Mouse (Mus musculus): Measurements from ENCODE around the gene Cyp2u1. TPM values are rescaled to one million over a fixed set of nuclear protein-coding genes. Genes with fewer than 3 reads are reported as not detected.

Gene Cyp2u1
- polyA plus RNA-seq, 1 experiment from 2014 or later, result 1.9 TPM

- no peak overlapping the region for H3K9ac ChIP-seq (ENCODE audit: low read length)
- no peaks in the 10 kb centered on the region for H3K36me3 ChIP-seq (ENCODE audit: control insufficient read depth, insufficient read depth, low read length)
- DNase-seq (ENCODE audit: low spot score) (no peak), ATAC-seq (ENCODE audit: low FRiP score, low TSS enrichment) (0 out of 2 replicates have a peak, but pooled peaks have one; percentile 30)
- no peaks in the 10 kb centered on the region for H3K27me3 ChIP-seq (ENCODE audit: control insufficient read depth, insufficient read depth, low read length)
- 45% methylated on average over 8 of the region's 8 CpGs for WGBS
- peak overlapping the region; percentile 37; the same call in 1 of the 2 replicates for H3K4me2 ChIP-seq (replicated peaks; ENCODE audit: low read depth)
- H3K4me1 ChIP-seq (replicated peaks; ENCODE audit: control insufficient read depth, insufficient read depth), result peaks cover 5% of the 10 kb centered on the region; the same call in 1 of the 2 replicates
- peak overlapping the region; percentile 63; the same call in 1 of the 2 replicates for H3K27ac ChIP-seq (replicated peaks)
- H3K4me3 ChIP-seq (ENCODE audit: low read depth, low read length), result no peak overlapping the region
- H3K9me3 ChIP-seq (ENCODE audit: control insufficient read depth, low read length), result no peaks in the 10 kb centered on the region
- TF ChIP-seq CTCF (IDR thresholded peaks at IDR 0.05; ENCODE audit: low read depth), result no peak
- no peak for TF ChIP-seq EP300 (optimal IDR thresholded peaks at IDR 0.05)
Measured at GRCm38 (mm10) chr3:131335117-131335547, 32.1 kb upstream of the Cyp2u1 start.

DNA sequence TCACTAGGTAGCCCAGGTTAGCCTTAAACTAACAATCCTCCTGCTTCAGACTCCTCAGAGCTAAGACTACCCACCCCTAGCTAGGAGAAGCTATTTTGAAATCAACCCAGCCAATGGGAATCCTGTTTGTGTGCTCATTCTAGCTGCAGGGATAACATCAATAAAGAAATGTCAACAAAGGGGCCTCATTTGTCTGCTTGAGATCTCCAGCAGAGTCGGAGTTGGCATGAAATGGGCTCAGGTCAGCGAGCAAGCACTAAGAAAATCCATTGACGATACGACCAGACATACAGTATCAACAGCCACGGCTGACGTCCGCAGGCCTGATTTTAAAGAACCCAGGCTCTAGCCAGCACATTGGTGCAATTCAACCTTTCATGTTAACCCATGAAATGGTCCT lies 24.2 kb upstream of the Cyp2u1 start:
- Histone ChIP-seq H3K36me3 (ENCODE audit: control insufficient read depth, insufficient read depth, low read length) (no peaks in the 10 kb centered on the region; the same call in 1 of the 2 replicates), H3K27ac (replicated peaks) (no peak overlapping the region), H3K27me3 (ENCODE audit: control insufficient read depth, insufficient read depth, low read length) (no peaks in the 10 kb centered on the region), H3K4me3 (ENCODE audit: low read depth, low read length) (no peak overlapping the region), H3K4me1 (replicated peaks; ENCODE audit: control insufficient read depth, insufficient read depth) (no peaks in the 10 kb centered on the region), H3K4me2 (replicated peaks; ENCODE audit: low read depth) (no peak overlapping the region), H3K9me3 (ENCODE audit: control insufficient read depth, low read length) (no peaks in the 10 kb centered on the region), H3K9ac (ENCODE audit: low read length) (no peak overlapping the region)
- DNase-seq (ENCODE audit: low spot score) (no peak), ATAC-seq (ENCODE audit: low FRiP score, low TSS enrichment) (no peak)
- TF ChIP-seq EP300 (optimal IDR thresholded peaks at IDR 0.05), result no peak
- no peak for TF ChIP-seq CTCF (IDR thresholded peaks at IDR 0.05; ENCODE audit: low read depth)
- 43% methylated on average over 7 of the region's 7 CpGs for WGBS

- H3K27me3 ChIP-seq (ENCODE audit: control insufficient read depth, insufficient read depth, low read length), result no peaks in the 10 kb centered on the region
- no peaks in the 10 kb centered on the region for H3K4me1 ChIP-seq (replicated peaks; ENCODE audit: control insufficient read depth, insufficient read depth)
- ATAC-seq (ENCODE audit: low FRiP score, low TSS enrichment), result no peak
- H3K9me3 ChIP-seq (ENCODE audit: control insufficient read depth, low read length), result no peaks in the 10 kb centered on the region
- TF ChIP-seq EP300 (optimal IDR thresholded peaks at IDR 0.05) (no peak), CTCF (IDR thresholded peaks at IDR 0.05; ENCODE audit: low read depth) (no peak)
- no peaks in the 10 kb centered on the region; the same call in 1 of the 2 replicates for H3K36me3 ChIP-seq (ENCODE audit: control insufficient read depth, insufficient read depth, low read length)
- H3K27ac ChIP-seq (replicated peaks), result no peak overlapping the region
- no peak overlapping the region for H3K4me2 ChIP-seq (replicated peaks; ENCODE audit: low read depth)
- H3K4me3 ChIP-seq (ENCODE audit: low read depth, low read length), result no peak overlapping the region
- H3K9ac ChIP-seq (ENCODE audit: low read length), result no peak overlapping the region
- DNase-seq (ENCODE audit: low spot score), result no peak
- 85% methylated on average over 4 of the region's 4 CpGs for WGBS
Measured at GRCm38 (mm10) chr3:131326637-131327036, 23.6 kb upstream of the Cyp2u1 start.

DNA sequence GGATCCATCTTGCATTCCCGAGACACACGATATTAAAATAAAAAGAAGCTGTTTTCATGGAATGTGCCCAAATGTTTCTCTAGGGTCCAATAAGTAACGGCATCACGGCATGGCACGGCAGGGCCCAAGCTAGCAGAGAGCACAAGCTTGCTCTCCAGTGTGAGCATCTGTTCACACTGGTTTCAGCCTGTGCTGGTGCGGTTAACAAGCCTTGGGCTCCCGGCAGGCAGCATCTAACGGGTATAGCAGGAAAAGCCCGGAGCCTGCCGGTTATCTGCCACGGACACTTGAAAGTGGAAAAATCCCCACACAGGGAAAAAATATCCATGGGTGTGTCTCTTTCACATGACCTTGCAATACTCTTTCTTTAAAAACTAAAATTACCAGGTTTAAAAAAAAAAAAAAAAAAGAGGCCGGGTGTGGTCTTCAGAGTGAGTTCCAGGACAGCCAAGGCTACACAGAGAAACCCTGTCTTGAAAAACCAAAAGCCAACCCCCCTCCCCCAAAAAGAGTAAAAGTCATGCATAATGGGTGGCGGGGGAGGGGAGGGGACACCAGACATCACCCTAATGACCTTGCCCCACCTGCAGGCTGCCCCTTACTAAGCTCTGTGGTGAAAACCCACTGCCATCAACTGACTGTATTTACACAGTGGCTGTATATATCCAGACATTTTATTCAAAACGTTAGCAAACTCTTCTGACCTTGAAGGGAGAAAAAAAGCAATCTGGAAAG lies 19.2 kb upstream of the Cyp2u1 start:
- no peaks in the 10 kb centered on the region for H3K4me1 ChIP-seq (replicated peaks; ENCODE audit: control insufficient read depth, insufficient read depth)
- 72% methylated on average over 14 of the region's 14 CpGs for WGBS
- no peaks in the 10 kb centered on the region for H3K36me3 ChIP-seq (ENCODE audit: control insufficient read depth, insufficient read depth, low read length)
- DNase-seq (ENCODE audit: low spot score) (no peak), ATAC-seq (ENCODE audit: low FRiP score, low TSS enrichment) (no peak)
- TF ChIP-seq CTCF (IDR thresholded peaks at IDR 0.05; ENCODE audit: low read depth) (no peak), EP300 (optimal IDR thresholded peaks at IDR 0.05) (no peak)
- no peak overlapping the region for H3K9ac ChIP-seq (ENCODE audit: low read length)
- H3K9me3 ChIP-seq (ENCODE audit: control insufficient read depth, low read length), result no peaks in the 10 kb centered on the region
- H3K27me3 ChIP-seq (ENCODE audit: control insufficient read depth, insufficient read depth, low read length), result no peaks in the 10 kb centered on the region
- no peak overlapping the region for H3K4me3 ChIP-seq (ENCODE audit: low read depth, low read length)
- no peak overlapping the region for H3K27ac ChIP-seq (replicated peaks)
- no peak overlapping the region for H3K4me2 ChIP-seq (replicated peaks; ENCODE audit: low read depth)

GRCm38 (mm10) chr3:131320184-131320583 lies 17.2 kb upstream of the Cyp2u1 start:
- Histone ChIP-seq H3K27ac (replicated peaks) (no peak overlapping the region), H3K27me3 (ENCODE audit: control insufficient read depth, insufficient read depth, low read length) (no peaks in the 10 kb centered on the region), H3K36me3 (ENCODE audit: control insufficient read depth, insufficient read depth, low read length) (no peaks in the 10 kb centered on the region), H3K4me3 (ENCODE audit: low read depth, low read length) (no peak overlapping the region), H3K9ac (ENCODE audit: low read length) (no peak overlapping the region), H3K4me1 (replicated peaks; ENCODE audit: control insufficient read depth, insufficient read depth) (no peaks in the 10 kb centered on the region), H3K4me2 (replicated peaks; ENCODE audit: low read depth) (no peak overlapping the region), H3K9me3 (ENCODE audit: control insufficient read depth, low read length) (no peaks in the 10 kb centered on the region)
- DNase-seq (ENCODE audit: low spot score) (peak; percentile 84), ATAC-seq (ENCODE audit: low FRiP score, low TSS enrichment) (0 out of 2 replicates have a peak, but pooled peaks have one; percentile 38)
- TF ChIP-seq EP300 (optimal IDR thresholded peaks at IDR 0.05) (no peak), CTCF (IDR thresholded peaks at IDR 0.05; ENCODE audit: low read depth) (peak; percentile 95)
- 3% methylated on average over 3 of the region's 3 CpGs for WGBS

GRCm38 (mm10) chr3:131318211-131318610 lies 15.2 kb upstream of the Cyp2u1 start:
- no peak overlapping the region for H3K4me3 ChIP-seq (ENCODE audit: low read depth, low read length)
- H3K9me3 ChIP-seq (ENCODE audit: control insufficient read depth, low read length), result no peaks in the 10 kb centered on the region
- no peaks in the 10 kb centered on the region for H3K4me1 ChIP-seq (replicated peaks; ENCODE audit: control insufficient read depth, insufficient read depth)
- no peak for ATAC-seq (ENCODE audit: low FRiP score, low TSS enrichment)
- TF ChIP-seq CTCF (IDR thresholded peaks at IDR 0.05; ENCODE audit: low read depth) (0 out of 2 replicates have a peak, but pooled peaks have one; percentile 4), EP300 (optimal IDR thresholded peaks at IDR 0.05) (no peak)
- no peak overlapping the region for H3K9ac ChIP-seq (ENCODE audit: low read length)
- no peaks in the 10 kb centered on the region for H3K36me3 ChIP-seq (ENCODE audit: control insufficient read depth, insufficient read depth, low read length)
- WGBS, result 69% methylated on average over 2 of the region's 2 CpGs
- no peak overlapping the region for H3K27ac ChIP-seq (replicated peaks)
- H3K4me2 ChIP-seq (replicated peaks; ENCODE audit: low read depth), result no peak overlapping the region
- DNase-seq (ENCODE audit: low spot score), result no peak
- no peaks in the 10 kb centered on the region for H3K27me3 ChIP-seq (ENCODE audit: control insufficient read depth, insufficient read depth, low read length)

All from stomach, postnatal 0 days (tissue).